ENCODE assay signal across 8 mouse cellular contexts in the genomic region with DNA sequence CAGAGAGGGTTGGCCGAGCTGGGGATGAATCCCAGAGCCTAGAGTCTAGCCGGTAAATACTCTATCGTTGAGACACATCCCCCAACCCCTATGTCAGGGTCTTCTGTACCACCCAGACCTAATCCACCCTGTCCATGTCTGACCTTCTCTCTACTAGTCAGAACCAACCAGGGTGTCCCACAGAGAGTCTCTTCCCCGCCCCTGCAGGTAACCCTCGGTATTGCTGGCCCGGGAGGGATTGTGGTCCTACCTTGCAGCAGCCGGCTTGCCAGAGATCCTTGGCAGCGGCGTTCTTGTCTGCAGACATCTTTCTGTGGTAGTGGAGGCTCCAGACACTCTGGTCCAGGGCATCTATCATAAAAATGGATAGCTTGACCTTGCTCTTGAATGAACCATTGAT. TPM values are rescaled to one million over a fixed set of nuclear protein-coding genes. Genes with fewer than 3 reads are reported as not detected.
DNase-seq lines count a peak whose midpoint lies in the region; ATAC-seq and TF ChIP-seq lines count a peak whose summit lies in the region.

No protein-coding gene starts in this region.

- ATAC-seq in embryonic facial prominence, embryonic 15.5 days (ENCODE audit: insufficient number of reproducible peaks, low FRiP score, low TSS enrichment, low read depth): no peak; the same call in 1 of the 2 replicates
- ATAC-seq in lung, embryonic 15.5 days (ENCODE audit: borderline replicate concordance, extremely low read depth, low FRiP score, low TSS enrichment): no peak
- no peak for ATAC-seq in erythroid progenitor cell, adult 5-6 weeks (replicated peaks; ENCODE audit: low FRiP score, poor library complexity, severe bottlenecking)

- no peak overlapping the region for H3K4me3 ChIP-seq in embryonic facial prominence, embryonic 15.5 days (replicated peaks)
- H3K4me3 ChIP-seq in lung, embryonic 15.5 days: peak overlapping the region; percentile 12; the same call in 1 of the 2 replicates
- no peak overlapping the region for H3K4me3 ChIP-seq in small intestine, adult 2 months (ENCODE audit: low read depth, low read length)

- peak; percentile 59; the same call in 1 of the 2 replicates for TF ChIP-seq CTCF in small intestine, adult 2 months (IDR thresholded peaks at IDR 0.05; ENCODE audit: extremely low read depth, insufficient read length, insufficient replicate concordance, low read depth, low read length)

- 17% methylated on average over 9 of the region's 9 CpGs for WGBS in embryonic facial prominence, embryonic 15.5 days
- WGBS in lung, embryonic 15.5 days: 15% methylated on average over 9 of the region's 9 CpGs
- 17% methylated on average over 9 of the region's 9 CpGs for WGBS in small intestine, adult 2 months

- peak overlapping the region; percentile 19; the same call in 1 of the 2 replicates for H3K4me2 ChIP-seq in embryonic facial prominence, embryonic 15.5 days (replicated peaks)
- peak overlapping the region; percentile 49 for H3K4me2 ChIP-seq in lung, embryonic 15.5 days

- peak; percentile 21 to 63 for DNase-seq in adrenal gland, adult (ENCODE audit: inconsistent age in 2 of 2, low spot score in 1 of 2)
- no peak for DNase-seq in adrenal gland, adult 8-10 months
- DNase-seq in A20 (ENCODE audit: low read depth, low spot score): peak; percentile 27
- peak; percentile 55 for DNase-seq in kidney, adult 11 months

- no peak for TF ChIP-seq POLR2A in small intestine, adult 2 months (IDR thresholded peaks at IDR 0.05; ENCODE audit: low read depth, low read length)

- peaks cover 10% of the 10 kb centered on the region for H3K4me1 ChIP-seq in embryonic facial prominence, embryonic 15.5 days
- H3K4me1 ChIP-seq in lung, embryonic 15.5 days: peaks cover 17% of the 10 kb centered on the region
- peaks cover 16% of the 10 kb centered on the region for H3K4me1 ChIP-seq in small intestine, adult 2 months (ENCODE audit: control insufficient read depth, insufficient read depth, insufficient read length, low read length)

- H3K36me3 ChIP-seq in embryonic facial prominence, embryonic 15.5 days: no peaks in the 10 kb centered on the region
- no peaks in the 10 kb centered on the region for H3K36me3 ChIP-seq in lung, embryonic 15.5 days
- H3K36me3 ChIP-seq in small intestine, adult 2 months (ENCODE audit: control insufficient read depth, insufficient read depth, low read length): no peaks in the 10 kb centered on the region

- no peak overlapping the region for H3K9ac ChIP-seq in embryonic facial prominence, embryonic 15.5 days
- H3K9ac ChIP-seq in lung, embryonic 15.5 days: no peak overlapping the region

- peaks cover 54% of the 10 kb centered on the region for H3K27me3 ChIP-seq in embryonic facial prominence, embryonic 15.5 days
- peaks cover 30% of the 10 kb centered on the region; the same call in 1 of the 2 replicates for H3K27me3 ChIP-seq in lung, embryonic 15.5 days
- H3K27me3 ChIP-seq in small intestine, adult 2 months (ENCODE audit: control insufficient read depth, insufficient read depth, low read length): no peaks in the 10 kb centered on the region; the same call in 1 of the 2 replicates

- H3K9me3 ChIP-seq in embryonic facial prominence, embryonic 15.5 days (replicated peaks): no peaks in the 10 kb centered on the region
- H3K9me3 ChIP-seq in lung, embryonic 15.5 days: no peaks in the 10 kb centered on the region

- no peak overlapping the region for H3K27ac ChIP-seq in embryonic facial prominence, embryonic 15.5 days (replicated peaks)
- no peak overlapping the region for H3K27ac ChIP-seq in lung, embryonic 15.5 days
- H3K27ac ChIP-seq in small intestine, adult 2 months (ENCODE audit: insufficient read depth, low read depth, low read length): no peak overlapping the region

RNA-seq across cellular contexts. Expression of gene Cux1, which starts 13.9 kb away (rescaled TPM):
- total RNA-seq in adrenal gland, adult 8-10 months (2022): 100 to 1,000 TPM in 2 of 4 experiments, 10 to 100 TPM in 2; 88.2 to 135 (median 105) TPM
- polyA plus RNA-seq in embryonic facial prominence, embryonic 15.5 days (2015; fragmentation: Nextera tagmentation; extraction: Ambion mirVana): 72.7 and 78.0 TPM in 2 replicates
- polyA plus RNA-seq in lung, embryonic 15.5 days (2015; fragmentation: Nextera tagmentation; extraction: Ambion mirVana): 100 and 114 TPM in 2 replicates
- 17.0 and 42.1 TPM in 2 replicates for polyA plus RNA-seq in small intestine, adult 2 months (2012; rRNA removed)
- total RNA-seq in erythroid progenitor cell, adult 5-6 weeks (2015; ENCODE audit: low replicate concordance): 42.3 and 57.3 TPM in 2 replicates
- 71.5 and 79.1 TPM in 2 replicates for total RNA-seq in erythroid progenitor cell, adult 5-6 weeks (2017; ENCODE audit: low replicate concordance)
